Mouse (Mus musculus): Measurements from ENCODE around the gene Tnfrsf12a. TPM values are rescaled to one million over a fixed set of nuclear protein-coding genes. Genes with fewer than 3 reads are reported as not detected.

Gene Tnfrsf12a
- polyA plus RNA-seq, 1 experiment from 2014 or later = 9.4 TPM

DNA sequence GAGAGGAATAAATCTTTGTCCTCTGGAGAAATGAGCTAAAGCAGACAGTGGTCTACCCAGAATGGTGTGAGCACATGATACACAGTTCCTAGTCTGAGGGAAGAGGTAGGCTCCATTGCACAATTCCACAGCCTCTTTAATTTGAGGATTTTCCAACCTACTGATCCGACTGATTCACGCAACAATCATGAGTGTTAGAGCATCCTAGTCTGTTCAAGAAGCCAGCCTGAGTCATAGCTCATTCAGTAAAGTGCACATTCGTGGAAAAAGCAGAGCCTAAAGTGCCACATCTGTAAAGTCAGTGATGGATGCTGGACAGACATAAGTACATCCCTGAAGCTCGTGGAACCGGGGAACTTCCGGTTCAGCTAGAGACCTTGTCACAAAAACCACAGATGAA is 25.9 kb downstream of the Tnfrsf12a start:
- no peak for DNase-seq (ENCODE audit: low spot score)

DNA sequence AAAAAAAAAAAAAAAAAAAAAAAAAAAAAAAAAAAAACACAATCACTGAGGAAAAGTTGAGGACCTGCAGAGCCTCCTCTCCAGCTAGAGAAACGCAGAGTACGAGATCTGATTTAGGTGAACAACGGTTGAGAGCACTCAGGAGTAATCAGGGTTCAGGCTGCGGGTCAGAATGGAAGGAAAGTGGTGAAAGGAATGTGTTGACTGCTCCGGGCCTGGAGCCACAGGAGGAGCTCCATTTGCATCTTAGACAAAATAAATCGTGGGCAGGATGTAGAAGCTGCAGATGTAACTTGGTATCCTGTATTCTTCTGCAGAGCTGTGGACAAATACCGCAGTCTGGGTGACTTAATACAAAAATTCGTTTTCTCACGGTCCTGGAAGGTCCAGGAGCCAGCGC is 31.4 kb downstream of the Tnfrsf12a start:
- no peak for DNase-seq (ENCODE audit: low spot score)

DNA sequence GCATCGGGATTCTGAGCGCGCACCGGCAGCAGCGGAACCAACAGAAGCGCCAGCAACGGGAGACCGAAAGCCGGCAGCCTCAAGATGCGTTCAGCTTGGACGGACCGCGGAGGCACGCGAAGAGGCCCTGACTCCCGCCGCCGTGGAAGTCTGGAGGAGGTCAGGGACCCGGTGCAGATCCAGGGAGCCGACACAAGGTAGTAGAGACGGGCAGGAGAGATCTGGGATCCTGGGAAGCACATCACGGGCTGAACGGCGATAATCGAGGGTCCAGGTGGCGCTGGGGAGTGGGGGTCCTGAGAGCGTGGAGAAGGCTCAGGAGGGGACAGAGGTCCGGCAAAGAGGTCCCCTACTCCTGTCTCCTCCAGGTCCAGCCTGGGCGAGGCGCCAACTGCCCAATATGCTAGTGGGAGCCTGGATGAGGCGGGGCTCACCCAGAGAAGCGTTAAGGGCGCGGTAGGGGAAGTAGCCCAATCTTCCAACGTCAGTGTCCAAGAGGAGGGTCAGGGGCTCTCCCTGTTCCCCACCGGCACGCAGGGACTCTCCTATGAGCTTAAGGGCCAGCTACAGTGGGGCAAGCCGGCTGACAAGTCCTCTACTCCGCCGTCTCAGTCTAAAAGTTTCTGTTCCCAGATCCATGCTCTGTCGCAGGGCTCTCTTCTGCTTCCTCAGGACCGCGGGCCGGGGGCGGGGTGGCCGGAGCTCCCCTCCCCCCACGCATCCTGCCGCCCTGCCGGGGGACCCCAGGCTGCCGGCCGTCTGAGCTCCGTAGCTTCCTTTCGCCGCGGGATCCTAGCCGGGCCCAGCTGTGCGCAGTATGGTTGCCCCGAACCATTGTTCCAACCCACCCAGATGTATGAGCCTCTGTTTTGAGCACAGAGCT is 32.4 kb downstream of the Tnfrsf12a start, which contains the start of gene Mmp25:
Gene Mmp25, minus strand, starts transcription at position 665 of the 883 bp plus-strand sequence.
- no peak for DNase-seq (ENCODE audit: low spot score)

DNA sequence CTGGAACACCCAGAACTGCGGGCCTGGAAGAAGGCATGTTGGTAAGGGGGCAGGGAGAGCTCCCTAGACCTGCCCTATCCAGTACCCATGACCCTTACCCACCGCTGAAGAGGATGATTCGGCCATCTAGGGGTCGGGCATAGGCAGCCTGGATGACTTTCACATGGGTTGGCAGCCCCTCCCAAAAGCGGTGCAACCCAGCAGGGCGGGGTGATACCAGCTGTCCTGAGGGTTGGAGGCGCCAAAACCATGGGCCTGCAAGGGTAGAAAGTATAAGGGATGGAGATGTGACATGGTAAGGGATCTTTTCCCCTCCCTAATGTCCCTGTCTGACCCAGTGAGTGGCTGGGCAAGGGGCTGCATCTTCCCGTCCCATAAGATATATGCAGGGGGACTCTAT is 46.0 kb downstream of the Tnfrsf12a start:
- no peak for DNase-seq (ENCODE audit: low spot score)

DNA sequence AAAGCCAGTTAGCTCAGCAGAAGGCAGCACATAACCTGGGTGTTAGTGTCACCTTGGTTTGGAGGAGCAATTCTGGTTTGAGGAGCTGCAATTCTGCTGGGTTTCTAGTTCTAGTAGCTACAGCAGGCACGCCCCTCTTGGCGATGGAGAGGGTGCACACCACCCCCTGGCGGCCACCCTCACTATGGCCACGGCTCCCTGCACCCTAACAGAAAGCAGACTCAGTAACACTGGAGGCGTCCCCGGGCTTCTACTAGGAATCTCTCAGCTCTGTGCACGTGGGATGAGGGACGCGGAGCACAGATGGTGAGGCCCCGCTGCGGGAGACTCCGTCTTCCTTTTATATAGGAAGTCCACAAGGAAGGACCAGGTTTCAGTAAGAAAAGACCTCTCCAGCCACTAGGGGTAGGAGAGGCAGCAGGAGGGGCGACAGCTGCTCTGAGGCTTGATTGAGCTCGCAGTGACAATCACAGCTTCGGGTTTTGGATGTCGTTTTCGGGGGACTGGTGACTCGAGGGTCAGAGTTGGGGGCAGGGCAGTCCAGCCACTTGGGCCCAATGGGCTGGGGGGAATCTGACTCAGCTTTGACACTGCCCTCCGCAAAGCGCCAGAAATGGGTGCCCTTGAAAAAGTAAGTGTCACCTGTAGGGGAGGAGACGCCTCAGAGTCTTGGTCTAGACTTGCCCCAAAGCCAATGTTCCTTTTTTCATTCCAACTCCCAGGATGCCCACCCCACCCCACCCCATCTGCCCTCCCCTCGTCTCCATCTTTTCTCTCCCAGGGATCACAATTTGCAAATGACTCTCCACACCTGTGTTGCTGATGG is 46.9 kb downstream of the Tnfrsf12a start:
- DNase-seq (ENCODE audit: low spot score) = peak; percentile 69

DNA sequence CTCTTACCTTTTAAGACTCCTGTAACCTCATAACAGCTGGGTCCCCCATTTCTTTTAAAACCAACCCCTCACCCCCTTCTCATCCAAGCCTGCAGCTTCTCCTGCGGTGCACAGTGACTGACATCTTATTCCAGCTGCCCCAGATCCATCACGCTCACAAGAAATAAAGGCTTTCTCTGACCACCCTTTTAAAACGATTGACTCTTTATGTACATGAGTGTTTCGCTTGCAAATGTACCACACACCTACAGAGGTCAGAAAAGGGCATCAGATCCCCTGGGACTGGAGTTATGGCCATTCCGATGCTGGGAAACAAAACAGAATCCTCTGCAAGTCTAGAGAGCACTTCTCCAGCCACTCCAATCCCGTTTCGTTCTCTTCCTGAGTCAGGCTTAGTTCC is 49.5 kb downstream of the Tnfrsf12a start:
- no peak for DNase-seq (ENCODE audit: low spot score)

Other genes with a start within 250 kb of the Tnfrsf12a start
- gene Vmn2r117, start 197.8 kb downstream of the Tnfrsf12a start, polyA plus RNA-seq (2015; fragmentation: Nextera tagmentation; extraction: Ambion mirVana) = not detected in 2 replicates
- gene Zfp213, start 113.2 kb downstream of the Tnfrsf12a start, polyA plus RNA-seq (2015; fragmentation: Nextera tagmentation; extraction: Ambion mirVana) = 14.6 and 14.9 TPM in 2 replicates
- gene Zfp13, start 78.0 kb downstream of the Tnfrsf12a start, polyA plus RNA-seq (2015; fragmentation: Nextera tagmentation; extraction: Ambion mirVana) = 1.5 and 1.7 TPM in 2 replicates
- gene Zscan10, start 76.6 kb downstream of the Tnfrsf12a start, polyA plus RNA-seq (2015; fragmentation: Nextera tagmentation; extraction: Ambion mirVana) = 0.05 and 0.08 TPM in 2 replicates
- gene Mmp25, start 32.2 kb downstream of the Tnfrsf12a start, polyA plus RNA-seq (2015; fragmentation: Nextera tagmentation; extraction: Ambion mirVana) = 0.59 and 1.1 TPM in 2 replicates
- gene Bicdl2, start 17.0 kb downstream of the Tnfrsf12a start, polyA plus RNA-seq (2015; fragmentation: Nextera tagmentation; extraction: Ambion mirVana) = 0.58 and 0.99 TPM in 2 replicates
- gene Hcfc1r1, start 3.9 kb downstream of the Tnfrsf12a start, polyA plus RNA-seq (2015; fragmentation: Nextera tagmentation; extraction: Ambion mirVana) = 62.0 and 70.7 TPM in 2 replicates
- gene Thoc6, start 3.6 kb downstream of the Tnfrsf12a start, polyA plus RNA-seq (2015; fragmentation: Nextera tagmentation; extraction: Ambion mirVana) = 47.3 and 50.7 TPM in 2 replicates
- gene Cldn6, start 1.8 kb upstream of the Tnfrsf12a start, polyA plus RNA-seq (2015; fragmentation: Nextera tagmentation; extraction: Ambion mirVana) = 0.39 and 0.45 TPM in 2 replicates
- gene Cldn9, start 6.6 kb upstream of the Tnfrsf12a start, polyA plus RNA-seq (2015; fragmentation: Nextera tagmentation; extraction: Ambion mirVana) = 0.57 and 1.3 TPM in 2 replicates
- 0.26 and 0.77 TPM in 2 replicates for gene 1520401A03Rik, start 45.3 kb upstream of the Tnfrsf12a start, polyA plus RNA-seq (2015; fragmentation: Nextera tagmentation; extraction: Ambion mirVana)
- gene Pkmyt1, start 48.9 kb upstream of the Tnfrsf12a start, polyA plus RNA-seq (2015; fragmentation: Nextera tagmentation; extraction: Ambion mirVana) = 35.9 and 40.1 TPM in 2 replicates
- 6.1 and 7.6 TPM in 2 replicates for gene Paqr4, start 63.4 kb upstream of the Tnfrsf12a start, polyA plus RNA-seq (2015; fragmentation: Nextera tagmentation; extraction: Ambion mirVana)
- 7.2 and 7.3 TPM in 2 replicates for gene Kremen2, start 68.4 kb upstream of the Tnfrsf12a start, polyA plus RNA-seq (2015; fragmentation: Nextera tagmentation; extraction: Ambion mirVana)
- gene Flywch1, start 94.1 kb upstream of the Tnfrsf12a start, polyA plus RNA-seq (2015; fragmentation: Nextera tagmentation; extraction: Ambion mirVana) = 37.7 and 41.0 TPM in 2 replicates
- gene Flywch2, start 108.6 kb upstream of the Tnfrsf12a start, polyA plus RNA-seq (2015; fragmentation: Nextera tagmentation; extraction: Ambion mirVana) = 13.4 and 14.6 TPM in 2 replicates
- 318 and 508 TPM in 2 replicates for gene Srrm2, start 113.1 kb upstream of the Tnfrsf12a start, polyA plus RNA-seq (2015; fragmentation: Nextera tagmentation; extraction: Ambion mirVana)
- gene Elob, start 151.7 kb upstream of the Tnfrsf12a start, polyA plus RNA-seq (2015; fragmentation: Nextera tagmentation; extraction: Ambion mirVana) = 1,085 and 1,139 TPM in 2 replicates
- 0.40 and 0.48 TPM in 2 replicates for gene Prss33, start 158.6 kb upstream of the Tnfrsf12a start, polyA plus RNA-seq (2015; fragmentation: Nextera tagmentation; extraction: Ambion mirVana)
- 0.12 and 0.14 TPM in 2 replicates for gene Prss32, start 166.4 kb upstream of the Tnfrsf12a start, polyA plus RNA-seq (2015; fragmentation: Nextera tagmentation; extraction: Ambion mirVana)
- gene Prss41, start 166.7 kb upstream of the Tnfrsf12a start, polyA plus RNA-seq (2015; fragmentation: Nextera tagmentation; extraction: Ambion mirVana) = 0.28 and 0.42 TPM in 2 replicates
- gene Prss21, start 190.6 kb upstream of the Tnfrsf12a start, polyA plus RNA-seq (2015; fragmentation: Nextera tagmentation; extraction: Ambion mirVana) = not detected in 2 replicates
- 3.0 TPM in 2 replicates for gene Dcpp1, start 203.4 kb upstream of the Tnfrsf12a start, polyA plus RNA-seq (2015; fragmentation: Nextera tagmentation; extraction: Ambion mirVana)
- 0.65 and 1.1 TPM in 2 replicates for gene Dcpp2, start 203.4 kb upstream of the Tnfrsf12a start, polyA plus RNA-seq (2015; fragmentation: Nextera tagmentation; extraction: Ambion mirVana)
- 1.9 and 3.2 TPM in 2 replicates for gene Dcpp3, start 240.0 kb upstream of the Tnfrsf12a start, polyA plus RNA-seq (2015; fragmentation: Nextera tagmentation; extraction: Ambion mirVana)

Measured in thymus, postnatal 0 days (tissue).